Mouse (Mus musculus): Measurements from ENCODE around the gene Glb1l. TPM values are rescaled to one million over a fixed set of nuclear protein-coding genes. Genes with fewer than 3 reads are reported as not detected.

Gene Glb1l
- polyA plus RNA-seq, 1 experiment from 2014 or later = 18.2 TPM

DNA sequence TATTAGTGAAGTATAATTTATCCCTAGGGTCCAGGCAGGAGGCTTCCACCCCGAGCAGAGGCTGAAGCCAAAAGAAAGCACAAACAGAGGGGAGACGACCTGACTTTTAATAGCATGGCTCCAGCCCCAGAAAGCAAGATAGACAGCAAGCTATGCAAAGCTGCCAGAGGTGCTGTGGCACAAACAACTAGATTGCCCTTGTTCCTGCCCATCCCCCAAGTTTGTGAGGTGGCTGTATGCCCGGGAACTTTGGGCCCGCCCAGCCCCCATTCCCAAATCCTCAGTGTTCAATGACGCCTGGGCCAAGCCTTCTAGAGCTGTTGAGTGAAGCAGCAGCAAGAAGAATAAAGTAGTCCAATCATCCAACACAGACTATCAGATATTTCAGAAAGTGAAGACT is 4.3 kb upstream of the Glb1l start:
- H3K9ac ChIP-seq = no peak overlapping the region
- H3K9me3 ChIP-seq = no peaks in the 10 kb centered on the region
- no peak overlapping the region for H3K4me2 ChIP-seq (replicated peaks)
- 70% methylated on average over 5 of the region's 5 CpGs for WGBS
- no peak for ATAC-seq (ENCODE audit: low FRiP score, low read depth)
- H3K4me3 ChIP-seq = no peak overlapping the region
- H3K36me3 ChIP-seq = peaks cover 40% of the 10 kb centered on the region
- peaks cover 40% of the 10 kb centered on the region for H3K27me3 ChIP-seq (replicated peaks)
- no peak overlapping the region for H3K27ac ChIP-seq
- H3K4me1 ChIP-seq = peaks cover 40% of the 10 kb centered on the region

- Histone ChIP-seq H3K27me3 (replicated peaks) (peaks cover 36% of the 10 kb centered on the region), H3K27ac (no peak overlapping the region), H3K9ac (no peak overlapping the region), H3K9me3 (no peaks in the 10 kb centered on the region), H3K4me3 (no peak overlapping the region), H3K36me3 (peaks cover 40% of the 10 kb centered on the region), H3K4me2 (replicated peaks) (no peak overlapping the region), H3K4me1 (peaks cover 39% of the 10 kb centered on the region)
- ATAC-seq (ENCODE audit: low FRiP score, low read depth) = no peak
- 83% methylated on average over 2 of the region's 2 CpGs for WGBS
Observed at GRCm38 (mm10) chr1:75214442-75214841, 3.8 kb upstream of the Glb1l start.

DNA sequence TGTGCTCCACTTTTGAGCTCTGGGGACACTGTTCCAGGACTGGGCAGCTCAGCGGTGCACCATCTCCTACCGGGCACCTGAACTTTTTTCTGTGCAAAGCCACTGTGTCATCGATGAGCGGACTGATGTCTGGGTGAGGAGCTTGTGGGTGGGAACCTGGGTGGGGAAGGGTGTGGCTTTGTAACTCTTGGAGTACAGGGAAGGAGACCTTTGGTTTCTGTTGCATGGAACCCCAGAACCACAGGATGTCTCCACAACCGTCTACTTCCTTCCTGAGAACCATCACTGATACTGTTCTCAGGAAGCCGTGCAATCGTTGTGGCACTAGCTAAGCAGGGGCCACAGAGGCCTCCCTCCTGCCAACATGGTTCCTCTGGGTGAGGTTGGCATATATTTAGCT is 2.5 kb upstream of the Glb1l start:
- ATAC-seq (ENCODE audit: low FRiP score, low read depth) = no peak
- Histone ChIP-seq H3K4me3 (no peak overlapping the region), H3K9ac (no peak overlapping the region), H3K4me1 (peaks cover 40% of the 10 kb centered on the region), H3K27ac (no peak overlapping the region), H3K27me3 (replicated peaks) (peaks cover 26% of the 10 kb centered on the region), H3K9me3 (no peaks in the 10 kb centered on the region), H3K4me2 (replicated peaks) (no peak overlapping the region), H3K36me3 (peaks cover 40% of the 10 kb centered on the region)
- WGBS = 96% methylated on average over 7 of the region's 7 CpGs

DNA sequence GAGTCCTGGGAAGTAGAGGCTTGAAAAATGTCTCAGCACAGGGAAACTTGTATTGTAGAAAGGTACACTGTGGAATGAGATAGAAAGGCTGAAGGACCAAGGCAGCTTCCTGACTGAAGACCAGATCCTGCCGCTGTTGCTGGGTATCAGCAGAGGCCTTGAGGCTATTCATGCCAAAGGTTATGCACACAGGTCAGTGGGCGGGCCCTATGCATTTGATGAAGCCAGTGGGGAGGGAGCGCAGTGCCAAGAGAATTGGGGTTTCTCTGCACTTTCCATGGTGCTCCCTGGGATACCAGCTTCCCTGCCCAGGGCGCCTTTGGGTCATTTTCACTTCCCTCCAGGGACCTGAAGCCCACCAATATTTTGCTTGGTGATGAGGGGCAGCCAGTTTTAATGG is 1.9 kb upstream of the Glb1l start:
- Histone ChIP-seq H3K4me2 (replicated peaks) (no peak overlapping the region; the same call in 1 of the 2 replicates), H3K36me3 (peaks cover 40% of the 10 kb centered on the region), H3K27me3 (replicated peaks) (peaks cover 20% of the 10 kb centered on the region), H3K4me3 (no peak overlapping the region), H3K9me3 (no peaks in the 10 kb centered on the region), H3K4me1 (peaks cover 37% of the 10 kb centered on the region), H3K27ac (no peak overlapping the region), H3K9ac (no peak overlapping the region)
- ATAC-seq (ENCODE audit: low FRiP score, low read depth) = no peak
- 84% methylated on average over 4 of the region's 4 CpGs for WGBS

DNA sequence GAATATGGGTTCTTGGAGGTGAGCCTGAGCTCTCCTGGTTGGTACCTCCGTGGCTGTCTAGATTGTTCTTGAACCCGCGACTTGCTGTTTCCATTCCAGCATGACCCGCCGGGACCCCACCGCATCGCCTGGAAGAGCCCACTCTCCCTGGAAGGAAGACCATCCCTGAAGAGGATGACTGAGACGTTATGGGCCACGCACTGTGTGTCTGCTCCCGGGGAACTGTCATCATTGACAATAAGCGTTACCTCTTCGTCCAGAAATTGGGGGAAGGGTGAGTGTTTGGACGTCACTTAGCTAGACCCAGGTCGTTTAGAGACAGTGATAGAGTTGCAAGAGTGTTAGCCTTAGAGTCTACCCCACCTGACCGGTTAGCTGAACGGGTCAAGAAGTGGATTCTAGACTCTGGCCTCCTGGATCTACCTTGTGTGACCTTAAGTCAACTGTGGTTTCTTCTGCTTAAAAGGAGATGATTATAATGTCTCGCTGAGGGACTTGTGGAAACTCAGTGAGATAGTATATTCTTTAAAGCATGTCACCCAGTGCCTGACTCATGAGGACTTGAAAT is 612 bp upstream of the Glb1l start:
- ATAC-seq (ENCODE audit: low FRiP score, low read depth) = peak; percentile 21; the same call in 1 of the 2 replicates
- Histone ChIP-seq H3K4me3 (peak overlapping the region; percentile 98), H3K4me1 (peaks cover 37% of the 10 kb centered on the region), H3K9me3 (no peaks in the 10 kb centered on the region), H3K4me2 (replicated peaks) (peak overlapping the region; percentile 97), H3K36me3 (peaks cover 40% of the 10 kb centered on the region), H3K9ac (peak overlapping the region; percentile 96), H3K27me3 (replicated peaks) (peaks cover 10% of the 10 kb centered on the region), H3K27ac (no peak overlapping the region)
- WGBS = 15% methylated on average over 17 of the region's 17 CpGs

GRCm38 (mm10) chr1:75208967-75209678 is 1.5 kb downstream of the Glb1l start:
- Histone ChIP-seq H3K4me1 (peaks cover 37% of the 10 kb centered on the region), H3K27ac (no peak overlapping the region)
- 14% methylated on average over 34 of the region's 34 CpGs for WGBS

GRCm38 (mm10) chr1:75201236-75201635 is 9.4 kb downstream of the Glb1l start:
- 89% methylated on average over 1 of the region's 1 CpGs for WGBS
- no peak for ATAC-seq (ENCODE audit: low FRiP score, low read depth)
- Histone ChIP-seq H3K9me3 (no peaks in the 10 kb centered on the region), H3K27me3 (replicated peaks) (no peaks in the 10 kb centered on the region), H3K4me2 (replicated peaks) (no peak overlapping the region), H3K36me3 (peaks cover 38% of the 10 kb centered on the region), H3K27ac (no peak overlapping the region), H3K4me1 (no peaks in the 10 kb centered on the region), H3K9ac (no peak overlapping the region), H3K4me3 (no peak overlapping the region)

More at GRCm38 (mm10) chr1:75208967-75209678, 1.5 kb downstream of the Glb1l start:
- peak overlapping the region; percentile 97 for H3K4me2 ChIP-seq (replicated peaks)
- H3K4me3 ChIP-seq = peak overlapping the region; percentile 14
- peaks cover 4% of the 10 kb centered on the region; the same call in 1 of the 2 replicates for H3K27me3 ChIP-seq (replicated peaks)
- H3K36me3 ChIP-seq = peaks cover 23% of the 10 kb centered on the region
- ATAC-seq (ENCODE audit: low FRiP score, low read depth) = no peak
- peak overlapping the region; percentile 42 for H3K9ac ChIP-seq
- H3K9me3 ChIP-seq = no peaks in the 10 kb centered on the region

DNA sequence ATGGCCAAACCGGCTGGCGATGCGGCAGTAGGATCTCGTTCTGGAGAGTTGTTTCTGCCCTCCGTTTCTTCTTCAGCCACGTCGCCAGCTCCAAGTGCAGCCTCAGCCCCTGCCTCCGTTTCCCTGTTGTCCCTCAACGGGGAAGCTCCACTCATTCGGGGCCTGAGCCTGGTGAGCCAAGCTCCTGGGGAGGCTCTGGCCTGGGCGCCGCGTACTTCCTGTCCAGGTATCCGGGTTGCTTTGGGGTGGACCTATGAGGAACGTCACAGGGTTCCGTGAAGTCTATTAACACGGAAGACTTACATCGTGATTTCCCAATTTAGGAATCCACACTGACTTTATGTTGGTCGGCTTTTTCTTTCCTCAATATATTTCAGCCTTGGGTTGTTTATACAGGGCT is 18.2 kb downstream of the Glb1l start:
- peak; percentile 26 for ATAC-seq (ENCODE audit: low FRiP score, low read depth)
- peak overlapping the region; percentile 75 for H3K4me3 ChIP-seq
- no peaks in the 10 kb centered on the region for H3K9me3 ChIP-seq
- peak overlapping the region; percentile 75 for H3K4me2 ChIP-seq (replicated peaks)
- H3K27ac ChIP-seq = peak overlapping the region; percentile 58; the same call in 1 of the 2 replicates
- under 1% methylated on average over 19 of the region's 19 CpGs for WGBS
- no peaks in the 10 kb centered on the region for H3K27me3 ChIP-seq (replicated peaks)
- peaks cover 33% of the 10 kb centered on the region for H3K36me3 ChIP-seq
- H3K4me1 ChIP-seq = peaks cover 17% of the 10 kb centered on the region
- H3K9ac ChIP-seq = peak overlapping the region; percentile 88

DNA sequence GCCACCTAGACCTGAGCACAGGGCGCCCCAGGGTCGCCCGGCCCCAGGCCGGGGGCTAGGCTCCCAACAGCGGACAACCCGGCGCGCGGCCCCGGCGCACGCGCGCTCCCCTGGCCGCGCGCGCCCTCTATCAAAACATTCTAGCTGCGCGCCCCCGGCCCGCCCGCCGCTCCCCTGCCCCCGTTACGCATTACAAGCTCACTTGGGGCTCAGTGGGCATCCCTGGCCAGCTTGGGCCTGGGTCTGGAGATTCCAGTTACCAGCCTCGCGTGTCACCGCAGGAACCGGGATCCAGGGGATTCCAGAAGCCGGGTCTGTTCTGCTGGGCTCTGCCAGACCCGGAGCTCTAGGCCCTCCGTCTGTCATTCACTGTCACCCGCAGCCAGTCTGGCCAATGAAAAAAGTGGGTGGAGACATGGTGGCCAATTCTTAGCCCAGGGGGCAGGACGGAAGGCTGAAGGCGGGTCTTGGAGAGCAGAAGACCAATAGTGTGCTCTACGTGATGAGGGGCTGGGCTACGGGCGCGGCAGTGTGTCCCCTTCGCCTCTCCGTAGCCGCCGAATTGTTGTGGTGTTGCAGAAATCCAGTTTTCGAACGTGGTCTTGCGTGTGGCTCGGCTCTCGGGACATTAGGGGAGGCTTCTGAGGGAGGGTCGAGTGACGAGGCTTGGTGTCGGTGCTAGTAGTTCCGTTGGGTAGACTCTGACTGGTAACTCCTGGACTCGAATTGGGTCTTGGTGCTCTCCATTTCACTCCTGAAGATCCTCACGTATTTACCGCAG is 18.8 kb downstream of the Glb1l start, which contains the start of the genes Ankzf1 and Atg9a:
Ankzf1 (plus strand) TSS at position 530 of the 781 bp plus-strand sequence.
Atg9a (minus strand) TSS at position 575 of the 781 bp plus-strand sequence.
- Histone ChIP-seq H3K4me1 (peaks cover 17% of the 10 kb centered on the region), H3K27ac (peak within 1 kb of the TSS; percentile 65), H3K9ac (peak within 1 kb of the TSS; percentile 88), H3K4me3 (peak within 1 kb of the TSS; percentile 75), H3K36me3 (peaks cover 28% of the 10 kb centered on the region), H3K9me3 (no peaks in the 10 kb centered on the region), H3K27me3 (replicated peaks) (no peaks in the 10 kb centered on the region), H3K4me2 (replicated peaks) (peak within 1 kb of the TSS; percentile 75)
- WGBS = under 1% methylated on average over 56 of the region's 56 CpGs
- peak; percentile 99 for ATAC-seq (ENCODE audit: low FRiP score, low read depth)

- H3K9ac ChIP-seq = peak overlapping the region; percentile 88
- H3K4me1 ChIP-seq = peaks cover 17% of the 10 kb centered on the region
- H3K36me3 ChIP-seq = peaks cover 28% of the 10 kb centered on the region
- H3K4me3 ChIP-seq = peak overlapping the region; percentile 75
- 41% methylated on average over 5 of the region's 5 CpGs for WGBS
- no peaks in the 10 kb centered on the region for H3K9me3 ChIP-seq
- H3K27ac ChIP-seq = peak overlapping the region; percentile 65
- H3K27me3 ChIP-seq (replicated peaks) = no peaks in the 10 kb centered on the region
- peak overlapping the region; percentile 75 for H3K4me2 ChIP-seq (replicated peaks)
- no peak for ATAC-seq (ENCODE audit: low FRiP score, low read depth)
Observed at GRCm38 (mm10) chr1:75191258-75191621, 19.4 kb downstream of the Glb1l start.

- Histone ChIP-seq H3K9me3 (no peaks in the 10 kb centered on the region), H3K4me3 (no peak overlapping the region), H3K27ac (no peak overlapping the region), H3K36me3 (peaks cover 28% of the 10 kb centered on the region), H3K4me2 (replicated peaks) (peak overlapping the region; percentile 75), H3K4me1 (peaks cover 17% of the 10 kb centered on the region), H3K9ac (peak overlapping the region; percentile 88; the same call in 1 of the 2 replicates), H3K27me3 (replicated peaks) (no peaks in the 10 kb centered on the region)
- no peak for ATAC-seq (ENCODE audit: low FRiP score, low read depth)
- 74% methylated on average over 2 of the region's 2 CpGs for WGBS
Observed at GRCm38 (mm10) chr1:75190577-75190976, 20.0 kb downstream of the Glb1l start.

- no peak overlapping the region for H3K4me3 ChIP-seq
- no peak overlapping the region for H3K4me2 ChIP-seq (replicated peaks)
- H3K27me3 ChIP-seq (replicated peaks) = no peaks in the 10 kb centered on the region
- H3K36me3 ChIP-seq = peaks cover 48% of the 10 kb centered on the region
- H3K4me1 ChIP-seq = peaks cover 12% of the 10 kb centered on the region
- no peaks in the 10 kb centered on the region for H3K9me3 ChIP-seq
- H3K9ac ChIP-seq = no peak overlapping the region
- 89% methylated on average over 2 of the region's 2 CpGs for WGBS
- no peak overlapping the region for H3K27ac ChIP-seq
- no peak for ATAC-seq (ENCODE audit: low FRiP score, low read depth)
Observed at GRCm38 (mm10) chr1:75187914-75188483, 22.6 kb downstream of the Glb1l start.
